Mouse (Mus musculus): ENCODE measurements around the gene Acot2. TPM values are rescaled to one million over a fixed set of nuclear protein-coding genes. Genes with fewer than 3 reads are reported as not detected.
A peak's percentile ranks its signal among the peaks of the same experiment; 100 is the strongest.
"Not testable (repeated sequence)": the region's sequence is repeated elsewhere in the genome, so short reads cannot be mapped to it uniquely, and the experiment has no call there.

Acot2 gene
- polyA plus RNA-seq, 1 experiment from 2014 or later = 10.8 TPM

- H3K4me2 ChIP-seq (ENCODE audit: low read depth, low read length) = no peak overlapping the region
- ATAC-seq (replicated peaks; ENCODE audit: insufficient number of reproducible peaks, low FRiP score, low TSS enrichment, low read depth) (no peak), DNase-seq (ENCODE audit: low spot score) (no peak)
- H3K27ac ChIP-seq (replicated peaks; ENCODE audit: low read depth, low read length) = no peak overlapping the region
- H3K4me3 ChIP-seq (ENCODE audit: low read depth, low read length) = no peak overlapping the region
- no peak overlapping the region for H3K9ac ChIP-seq (replicated peaks; ENCODE audit: low read length)
- H3K36me3 ChIP-seq (replicated peaks; ENCODE audit: control insufficient read depth, insufficient read depth, low read depth, low read length) = no peaks in the 10 kb centered on the region
- 89% methylated on average over 4 of the region's 4 CpGs for WGBS
- H3K27me3 ChIP-seq (ENCODE audit: control insufficient read depth, insufficient read depth, low read length) = no peaks in the 10 kb centered on the region
- no peaks in the 10 kb centered on the region for H3K4me1 ChIP-seq (ENCODE audit: control insufficient read depth, insufficient read depth, low read length)
- no peaks in the 10 kb centered on the region for H3K9me3 ChIP-seq (replicated peaks; ENCODE audit: control insufficient read depth, low read length)
These were observed 6.0 kb upstream of the Acot2 start for GRCm38 (mm10) chr12:83981615-83982014.

- no peaks in the 10 kb centered on the region for H3K4me1 ChIP-seq (ENCODE audit: control insufficient read depth, insufficient read depth, low read length)
- H3K4me3 ChIP-seq (ENCODE audit: low read depth, low read length) = no peak within 1 kb of the TSS
- no peak within 1 kb of the TSS for H3K9ac ChIP-seq (replicated peaks; ENCODE audit: low read length)
- H3K27ac ChIP-seq (replicated peaks; ENCODE audit: low read depth, low read length) = no peak within 1 kb of the TSS
- no peak for ATAC-seq (replicated peaks; ENCODE audit: insufficient number of reproducible peaks, low FRiP score, low TSS enrichment, low read depth)
- no peaks in the 10 kb centered on the region for H3K36me3 ChIP-seq (replicated peaks; ENCODE audit: control insufficient read depth, insufficient read depth, low read depth, low read length)
- H3K4me2 ChIP-seq (ENCODE audit: low read depth, low read length) = no peak within 1 kb of the TSS
- WGBS = 74% methylated on average over 4 of the region's 4 CpGs
- DNase-seq (ENCODE audit: low spot score) = no peak
- H3K9me3 ChIP-seq (replicated peaks; ENCODE audit: control insufficient read depth, low read length) = no peaks in the 10 kb centered on the region
- no peaks in the 10 kb centered on the region for H3K27me3 ChIP-seq (ENCODE audit: control insufficient read depth, insufficient read depth, low read length)
These were observed 2.9 kb upstream of the Acot2 start, which contains the start of gene Heatr4 for GRCm38 (mm10) chr12:83984752-83985151. Gene Heatr4, minus strand, starts transcription at chr12:83984852.

- 31% methylated on average over 8 of the region's 8 CpGs for WGBS
- no peaks in the 10 kb centered on the region for H3K9me3 ChIP-seq (replicated peaks; ENCODE audit: control insufficient read depth, low read length)
- H3K9ac ChIP-seq (replicated peaks; ENCODE audit: low read length) = no peak overlapping the region; the same call in 1 of the 2 replicates
- peak overlapping the region; percentile 54 for H3K4me2 ChIP-seq (ENCODE audit: low read depth, low read length)
- ATAC-seq (replicated peaks; ENCODE audit: insufficient number of reproducible peaks, low FRiP score, low TSS enrichment, low read depth) (no peak), DNase-seq (ENCODE audit: low spot score) (no peak)
- no peaks in the 10 kb centered on the region for H3K4me1 ChIP-seq (ENCODE audit: control insufficient read depth, insufficient read depth, low read length)
- H3K27me3 ChIP-seq (ENCODE audit: control insufficient read depth, insufficient read depth, low read length) = no peaks in the 10 kb centered on the region
- H3K36me3 ChIP-seq (replicated peaks; ENCODE audit: control insufficient read depth, insufficient read depth, low read depth, low read length) = no peaks in the 10 kb centered on the region
- H3K27ac ChIP-seq (replicated peaks; ENCODE audit: low read depth, low read length) = peak overlapping the region; percentile 75; the same call in 1 of the 2 replicates
- peak overlapping the region; percentile 62 for H3K4me3 ChIP-seq (ENCODE audit: low read depth, low read length)
These were observed 449 bp upstream of the Acot2 start for GRCm38 (mm10) chr12:83987242-83987582.

- ATAC-seq (replicated peaks; ENCODE audit: insufficient number of reproducible peaks, low FRiP score, low TSS enrichment, low read depth) (0 out of 2 replicates have a peak, but pooled peaks have one; percentile 2), DNase-seq (ENCODE audit: low spot score) (no peak)
- no peaks in the 10 kb centered on the region for H3K36me3 ChIP-seq (replicated peaks; ENCODE audit: control insufficient read depth, insufficient read depth, low read depth, low read length)
- peak overlapping the region; percentile 62 for H3K4me3 ChIP-seq (ENCODE audit: low read depth, low read length)
- H3K9me3 ChIP-seq (replicated peaks; ENCODE audit: control insufficient read depth, low read length) = no peaks in the 10 kb centered on the region
- no peak overlapping the region for H3K27ac ChIP-seq (replicated peaks; ENCODE audit: low read depth, low read length)
- 71% methylated on average over 4 of the region's 4 CpGs for WGBS
- no peaks in the 10 kb centered on the region for H3K4me1 ChIP-seq (ENCODE audit: control insufficient read depth, insufficient read depth, low read length)
- no peaks in the 10 kb centered on the region for H3K27me3 ChIP-seq (ENCODE audit: control insufficient read depth, insufficient read depth, low read length)
- peak overlapping the region; percentile 54 for H3K4me2 ChIP-seq (ENCODE audit: low read depth, low read length)
- H3K9ac ChIP-seq (replicated peaks; ENCODE audit: low read length) = peak overlapping the region; percentile 82
These were observed 822 bp downstream of the Acot2 start for GRCm38 (mm10) chr12:83988483-83988882.

- H3K9ac ChIP-seq (replicated peaks; ENCODE audit: low read length) = no peak overlapping the region
- no peaks in the 10 kb centered on the region for H3K9me3 ChIP-seq (replicated peaks; ENCODE audit: control insufficient read depth, low read length)
- H3K4me2 ChIP-seq (ENCODE audit: low read depth, low read length) = no peak overlapping the region
- 93% methylated on average over 4 of the region's 4 CpGs for WGBS
- H3K36me3 ChIP-seq (replicated peaks; ENCODE audit: control insufficient read depth, insufficient read depth, low read depth, low read length) = no peaks in the 10 kb centered on the region
- H3K27ac ChIP-seq (replicated peaks; ENCODE audit: low read depth, low read length) = no peak overlapping the region
- no peaks in the 10 kb centered on the region for H3K4me1 ChIP-seq (ENCODE audit: control insufficient read depth, insufficient read depth, low read length)
- no peaks in the 10 kb centered on the region for H3K27me3 ChIP-seq (ENCODE audit: control insufficient read depth, insufficient read depth, low read length)
- no peak overlapping the region for H3K4me3 ChIP-seq (ENCODE audit: low read depth, low read length)
- DNase-seq (ENCODE audit: low spot score) = no peak
- ATAC-seq (replicated peaks; ENCODE audit: insufficient number of reproducible peaks, low FRiP score, low TSS enrichment, low read depth) = no peak
These were observed 1.7 kb downstream of the Acot2 start for GRCm38 (mm10) chr12:83989378-83989777.

- Histone ChIP-seq H3K36me3 (replicated peaks; ENCODE audit: control insufficient read depth, insufficient read depth, low read depth, low read length) (no peaks in the 10 kb centered on the region), H3K9me3 (replicated peaks; ENCODE audit: control insufficient read depth, low read length) (no peaks in the 10 kb centered on the region), H3K4me3 (ENCODE audit: low read depth, low read length) (no peak overlapping the region), H3K27ac (replicated peaks; ENCODE audit: low read depth, low read length) (no peak overlapping the region), H3K27me3 (ENCODE audit: control insufficient read depth, insufficient read depth, low read length) (no peaks in the 10 kb centered on the region), H3K9ac (replicated peaks; ENCODE audit: low read length) (no peak overlapping the region), H3K4me2 (ENCODE audit: low read depth, low read length) (no peak overlapping the region), H3K4me1 (ENCODE audit: control insufficient read depth, insufficient read depth, low read length) (no peaks in the 10 kb centered on the region; the same call in 1 of the 2 replicates)
- ATAC-seq (replicated peaks; ENCODE audit: insufficient number of reproducible peaks, low FRiP score, low TSS enrichment, low read depth) (no peak), DNase-seq (ENCODE audit: low spot score) (no peak)
- WGBS = 72% methylated on average over 2 of the region's 2 CpGs
These were observed 9.6 kb downstream of the Acot2 start for GRCm38 (mm10) chr12:83997221-83997620.

GRCm38 (mm10) chr12:83998341-83999107, 10.9 kb downstream of the Acot2 start:
- H3K27me3 ChIP-seq (ENCODE audit: control insufficient read depth, insufficient read depth, low read length) = no peaks in the 10 kb centered on the region
- WGBS = 65% methylated on average over 11 of the region's 11 CpGs
- no peak overlapping the region for H3K27ac ChIP-seq (replicated peaks; ENCODE audit: low read depth, low read length)
- no peaks in the 10 kb centered on the region for H3K9me3 ChIP-seq (replicated peaks; ENCODE audit: control insufficient read depth, low read length)
- H3K4me3 ChIP-seq (ENCODE audit: low read depth, low read length) = no peak overlapping the region
- no peaks in the 10 kb centered on the region for H3K36me3 ChIP-seq (replicated peaks; ENCODE audit: control insufficient read depth, insufficient read depth, low read depth, low read length)
- no peak overlapping the region for H3K4me2 ChIP-seq (ENCODE audit: low read depth, low read length)
- no peak for ATAC-seq (replicated peaks; ENCODE audit: insufficient number of reproducible peaks, low FRiP score, low TSS enrichment, low read depth)
- H3K4me1 ChIP-seq (ENCODE audit: control insufficient read depth, insufficient read depth, low read length) = no peaks in the 10 kb centered on the region; the same call in 1 of the 2 replicates
- no peak overlapping the region for H3K9ac ChIP-seq (replicated peaks; ENCODE audit: low read length)
- no peak for DNase-seq (ENCODE audit: low spot score)

GRCm38 (mm10) chr12:83999237-83999636, 11.6 kb downstream of the Acot2 start:
- WGBS = 82% methylated on average over 8 of the region's 8 CpGs
- H3K4me2 ChIP-seq (ENCODE audit: low read depth, low read length); H3K36me3 ChIP-seq (replicated peaks; ENCODE audit: control insufficient read depth, insufficient read depth, low read depth, low read length); H3K9ac ChIP-seq (replicated peaks; ENCODE audit: low read length); H3K4me3 ChIP-seq (ENCODE audit: low read depth, low read length); H3K27me3 ChIP-seq (ENCODE audit: control insufficient read depth, insufficient read depth, low read length); H3K27ac ChIP-seq (replicated peaks; ENCODE audit: low read depth, low read length); DNase-seq (ENCODE audit: low spot score); H3K9me3 ChIP-seq (replicated peaks; ENCODE audit: control insufficient read depth, low read length); H3K4me1 ChIP-seq (ENCODE audit: control insufficient read depth, insufficient read depth, low read length); ATAC-seq (replicated peaks; ENCODE audit: insufficient number of reproducible peaks, low FRiP score, low TSS enrichment, low read depth): not testable (repeated sequence)

Measured in embryonic facial prominence, embryonic 11.5 days (tissue).